Mouse (Mus musculus) cerebellum, adult (tissue): ENCODE results near the gene Lcor.

Source experiments
- ATAC-seq: cut with Nextera tagmentation; 2 replicates; pipeline ENCODE4 v1.9.2; 2017; ENCODE audit warnings: mild to moderate bottlenecking, moderate library complexity, mixed read lengths; ENCODE audit not compliant: insufficient number of reproducible peaks, low FRiP score, low TSS enrichment

The Lcor gene

GRCm38 (mm10) chr19:41482190-41482908 is at the start of gene Lcor:
Gene Lcor (plus strand): TSS chr19:41482637.
- ATAC-seq = peak; percentile 85

- no peak for ATAC-seq
These were observed 47.1 kb upstream of the Lcor start for GRCm38 (mm10) chr19:41435366-41435765.

DNA sequence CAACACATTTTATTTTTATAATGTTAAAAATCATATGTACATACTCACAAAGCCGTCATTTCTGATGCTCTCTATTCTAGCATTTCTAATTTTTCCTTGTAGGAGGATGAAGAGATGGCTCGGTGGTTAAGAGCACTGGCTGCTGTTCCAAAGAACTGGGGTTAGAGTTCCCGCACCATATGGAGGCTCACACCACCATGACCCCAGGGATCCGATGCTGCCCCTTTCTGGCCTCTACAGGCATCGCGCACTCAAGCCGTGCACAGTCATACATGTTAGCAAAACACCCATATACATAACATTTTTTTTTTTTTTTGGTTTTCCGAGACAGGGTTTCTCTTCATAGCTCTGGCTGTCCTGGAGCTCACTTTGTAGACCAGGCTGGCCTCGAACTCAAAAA is 46.0 kb upstream of the Lcor start:
- ATAC-seq = no peak

DNA sequence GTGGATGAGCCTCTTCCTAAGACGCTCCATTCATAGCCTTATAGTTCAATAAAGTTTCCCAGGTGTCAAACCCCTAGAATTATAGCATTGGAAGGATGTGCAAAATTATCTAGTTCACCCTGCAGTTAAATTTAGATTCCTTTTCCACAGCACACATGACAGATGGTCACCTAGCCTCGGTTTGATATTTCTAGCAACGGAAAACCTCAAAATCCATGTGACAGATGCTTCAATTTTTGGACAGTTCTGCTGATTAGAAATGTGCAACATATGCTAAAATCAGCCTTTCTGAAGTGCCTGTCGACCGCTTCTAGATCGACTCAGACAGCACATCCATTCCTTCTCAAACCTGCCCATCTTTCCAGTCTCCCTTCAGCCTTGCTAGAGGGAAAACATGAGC is 43.5 kb upstream of the Lcor start:
- ATAC-seq = peak; percentile 40

GRCm38 (mm10) chr19:41441446-41441845 is 41.0 kb upstream of the Lcor start:
- no peak for ATAC-seq

DNA sequence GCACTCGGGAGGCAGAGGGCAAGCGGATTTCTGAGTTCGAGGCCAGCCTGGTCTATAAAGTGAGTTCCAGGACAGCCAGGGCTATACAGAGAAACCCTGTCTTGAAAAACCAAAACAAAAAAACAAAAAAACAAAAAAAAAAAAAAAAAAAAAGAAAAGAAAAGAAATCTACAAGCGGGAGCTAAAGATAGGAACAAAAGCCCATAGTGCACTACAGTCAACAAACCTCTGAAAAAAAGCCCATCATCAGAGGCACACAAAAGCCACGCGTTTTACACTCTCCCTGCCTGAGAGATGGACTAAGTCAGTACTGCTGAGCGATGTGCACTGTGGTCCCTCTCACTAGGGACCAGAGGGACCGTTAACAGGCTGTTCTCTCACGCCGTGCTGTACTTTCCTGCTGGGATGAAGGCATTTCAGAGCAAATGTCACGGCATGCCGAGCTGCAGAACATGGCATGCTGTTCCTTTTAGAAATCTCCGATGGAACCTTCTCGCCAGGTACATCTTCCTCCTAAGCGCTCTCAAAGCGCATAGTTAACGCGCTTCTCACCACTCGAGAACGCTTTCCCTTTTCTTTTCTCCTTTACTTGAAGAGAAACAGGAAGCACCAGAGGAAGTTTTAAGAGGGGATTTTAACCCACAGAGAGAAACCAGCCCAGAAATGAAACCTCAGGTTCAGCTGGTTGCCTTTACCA is 40.4 kb upstream of the Lcor start:
- ATAC-seq = no peak

DNA sequence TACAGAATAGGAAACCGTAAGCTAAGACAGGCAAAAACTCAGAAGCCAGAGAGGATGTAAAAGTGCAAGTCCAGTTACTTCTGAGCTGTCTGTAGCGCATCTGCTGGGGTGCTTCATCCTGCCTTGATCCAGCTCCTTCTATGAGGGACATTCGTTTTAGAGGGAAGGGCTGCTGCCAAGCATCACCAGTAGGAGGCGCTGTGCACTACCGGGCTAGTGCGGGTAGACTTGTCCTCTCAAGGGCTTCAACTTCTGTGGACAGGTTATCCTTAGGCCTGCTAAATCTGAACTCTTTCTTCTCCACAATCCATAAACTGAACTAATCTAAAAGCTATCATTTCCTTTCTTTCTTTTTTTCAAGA is 39.8 kb upstream of the Lcor start:
- ATAC-seq = no peak

- ATAC-seq = no peak
These were observed 37.9 kb upstream of the Lcor start for GRCm38 (mm10) chr19:41444491-41444890.

GRCm38 (mm10) chr19:41445013-41445610 is 37.3 kb upstream of the Lcor start:
- ATAC-seq = no peak

- ATAC-seq = no peak
These were observed 36.7 kb upstream of the Lcor start for GRCm38 (mm10) chr19:41445723-41446122.

GRCm38 (mm10) chr19:41447166-41447565 is 35.3 kb upstream of the Lcor start:
- no peak for ATAC-seq

GRCm38 (mm10) chr19:41447760-41448159 is 34.7 kb upstream of the Lcor start:
- no peak for ATAC-seq

GRCm38 (mm10) chr19:41449415-41450075 is 32.9 kb upstream of the Lcor start:
- no peak for ATAC-seq

GRCm38 (mm10) chr19:41452166-41452565 is 30.3 kb upstream of the Lcor start:
- no peak for ATAC-seq

DNA sequence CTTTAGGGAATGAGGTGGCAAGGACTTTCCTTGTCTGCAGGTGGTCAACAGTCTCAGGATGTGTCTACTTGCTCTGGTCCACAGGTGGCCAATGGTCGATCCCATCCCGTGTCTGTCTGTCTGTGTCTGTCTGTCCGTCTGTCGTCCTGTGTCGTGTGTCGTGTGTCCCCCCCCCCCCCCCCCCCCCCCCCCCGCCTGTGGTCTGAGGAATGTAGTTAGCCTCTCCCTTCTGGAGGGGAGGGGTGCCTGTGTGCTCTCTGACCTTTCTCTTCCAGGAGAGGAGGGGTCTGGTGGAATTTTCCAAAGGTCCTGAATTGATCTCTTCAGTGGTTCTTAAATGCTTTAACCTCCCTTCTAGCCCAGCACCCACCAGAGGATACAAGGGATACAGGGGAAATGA is 27.8 kb upstream of the Lcor start:
- no peak for ATAC-seq

- ATAC-seq = no peak
These were observed 27.3 kb upstream of the Lcor start for GRCm38 (mm10) chr19:41455091-41455626.

- no peak for ATAC-seq
These were observed 25.3 kb upstream of the Lcor start for GRCm38 (mm10) chr19:41457181-41457580.

GRCm38 (mm10) chr19:41462166-41462735 is 20.2 kb upstream of the Lcor start:
- no peak for ATAC-seq

- ATAC-seq = no peak
These were observed 18.6 kb upstream of the Lcor start for GRCm38 (mm10) chr19:41463841-41464240.

- ATAC-seq = no peak
These were observed 16.0 kb upstream of the Lcor start for GRCm38 (mm10) chr19:41466475-41466874.
